9 mouse cellular contexts compared by ENCODE assay signal in the genomic region with DNA sequence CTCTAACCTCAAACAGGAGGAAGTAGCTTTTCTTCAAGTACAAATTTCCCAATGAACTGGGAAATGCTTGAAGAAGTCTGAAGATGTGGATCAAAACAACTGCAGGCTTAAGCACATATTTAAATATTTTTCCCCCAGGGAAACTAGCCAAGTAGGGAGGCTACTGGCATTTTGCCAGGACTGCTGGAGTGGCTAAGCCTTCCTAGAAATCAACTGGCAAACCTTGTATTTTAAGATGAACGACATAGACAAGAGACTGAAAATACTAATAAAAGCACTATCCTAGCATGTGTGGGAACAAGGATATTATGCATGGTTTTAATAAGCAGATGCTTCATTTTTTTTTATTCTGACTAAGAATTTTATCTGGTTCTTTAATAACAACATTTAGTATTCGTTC. TPM values are rescaled to one million over a fixed set of nuclear protein-coding genes. Genes with fewer than 3 reads are reported as not detected.
A peak's percentile ranks its signal among the peaks of the same experiment; 100 is the strongest.
DNase-seq lines count a peak whose midpoint lies in the region; ATAC-seq and TF ChIP-seq lines count a peak whose summit lies in the region.
"Had no signal": no experiment of that assay in that cellular context is flagged by ENCODE, and none has a peak within 500 bp of the region (broad histone marks: within the 10 kb centered on the region; RNA-seq: fewer than 3 reads in every experiment).

No protein-coding gene starts in this region.

- ATAC-seq in intestine, embryonic 14.5 days (replicated peaks; ENCODE audit: low FRiP score, low TSS enrichment, low read depth): no peak
- no peak for ATAC-seq in intestine, embryonic 16.5 days
- ATAC-seq in heart, embryonic 15.5 days (replicated peaks; ENCODE audit: insufficient number of reproducible peaks, insufficient read depth, low FRiP score, low read depth): no peak
- ATAC-seq in lung, embryonic 14.5 days (ENCODE audit: insufficient read depth): peak; percentile 3; the same call in 1 of the 2 replicates
- no peak for ATAC-seq in hindbrain, embryonic 11.5 days (ENCODE audit: low FRiP score)

- 37% methylated on average over 2 of the region's 2 CpGs for WGBS in intestine, embryonic 14.5 days
- 27% methylated on average over 2 of the region's 2 CpGs for WGBS in intestine, embryonic 16.5 days
- WGBS in heart, embryonic 15.5 days: 20% methylated on average over 2 of the region's 2 CpGs
- WGBS in lung, embryonic 14.5 days: 16% methylated on average over 2 of the region's 2 CpGs
- WGBS in hindbrain, embryonic 11.5 days: 80% methylated on average over 2 of the region's 2 CpGs

- no peak overlapping the region for H3K9ac ChIP-seq in intestine, embryonic 14.5 days (ENCODE audit: low read length)
- no peak overlapping the region for H3K9ac ChIP-seq in intestine, embryonic 16.5 days (ENCODE audit: low read depth, low read length)
- H3K9ac ChIP-seq in heart, embryonic 15.5 days: no peak overlapping the region
- H3K9ac ChIP-seq in lung, embryonic 14.5 days: no peak overlapping the region
- H3K9ac ChIP-seq in hindbrain, embryonic 11.5 days (ENCODE audit: low read depth, low read length): no peak overlapping the region
- H3K9ac ChIP-seq: limb, embryonic 15.5 days had no signal

- H3K4me1 ChIP-seq in intestine, embryonic 14.5 days (replicated peaks; ENCODE audit: control insufficient read depth, insufficient read depth, low read length): peaks cover 9% of the 10 kb centered on the region; the same call in 1 of the 2 replicates
- H3K4me1 ChIP-seq in intestine, embryonic 16.5 days (ENCODE audit: control insufficient read depth, insufficient read depth, low read length): peaks cover 3% of the 10 kb centered on the region
- H3K4me1 ChIP-seq in heart, embryonic 15.5 days (replicated peaks): peaks cover 22% of the 10 kb centered on the region
- H3K4me1 ChIP-seq in lung, embryonic 14.5 days (ENCODE audit: insufficient read depth): peaks cover 9% of the 10 kb centered on the region; the same call in 1 of the 2 replicates
- 0 out of 2 replicates have a peak, but pooled peaks cover 2% of the 10 kb centered on the region for H3K4me1 ChIP-seq in hindbrain, embryonic 11.5 days (replicated peaks; ENCODE audit: control insufficient read depth, insufficient read depth, low read length)

- no peak for TF ChIP-seq CTCF in lung, embryonic 14.5 days (IDR thresholded peaks at IDR 0.05; ENCODE audit: low read depth)

- peak; percentile 62 for DNase-seq in intestine, embryonic 14.5 days (ENCODE audit: low spot score)
- peak; percentile 87 for DNase-seq in adipocyte (ENCODE audit: low spot score)
- peak; percentile 97 for DNase-seq in lung, embryonic 14.5 days
- DNase-seq in embryo, embryonic 11 days: no peak
- no peak for DNase-seq in hindbrain, embryonic 11.5 days (ENCODE audit: low spot score)
- DNase-seq in right cerebral cortex, postnatal 36 days (ENCODE audit: low spot score in 2 of 2): no peak

- no peak overlapping the region for H3K27ac ChIP-seq in intestine, embryonic 14.5 days (ENCODE audit: low read depth)
- H3K27ac ChIP-seq in intestine, embryonic 16.5 days (ENCODE audit: low read length): no peak overlapping the region
- H3K27ac ChIP-seq in heart, embryonic 15.5 days: peak overlapping the region; percentile 45; the same call in 1 of the 2 replicates
- no peak overlapping the region; the same call in 1 of the 2 replicates for H3K27ac ChIP-seq in lung, embryonic 14.5 days (ENCODE audit: low read depth)
- no peak overlapping the region for H3K27ac ChIP-seq in hindbrain, embryonic 11.5 days (ENCODE audit: low read depth, low read length)
- H3K27ac ChIP-seq: limb, embryonic 15.5 days had no signal

- no peak overlapping the region for H3K4me3 ChIP-seq in intestine, embryonic 14.5 days (ENCODE audit: low read depth, low read length)
- H3K4me3 ChIP-seq in intestine, embryonic 16.5 days (ENCODE audit: low read length): no peak overlapping the region
- no peak overlapping the region for H3K4me3 ChIP-seq in heart, embryonic 15.5 days
- H3K4me3 ChIP-seq in lung, embryonic 14.5 days (ENCODE audit: low read depth, low read length): no peak overlapping the region
- no peak overlapping the region for H3K4me3 ChIP-seq in hindbrain, embryonic 11.5 days (ENCODE audit: low read depth, low read length)
- H3K4me3 ChIP-seq: limb, embryonic 15.5 days had no signal

- no peaks in the 10 kb centered on the region for H3K27me3 ChIP-seq in intestine, embryonic 14.5 days (replicated peaks; ENCODE audit: control insufficient read depth, insufficient read depth, low read length)
- H3K27me3 ChIP-seq in intestine, embryonic 16.5 days (replicated peaks; ENCODE audit: control insufficient read depth, insufficient read depth, low read length): no peaks in the 10 kb centered on the region
- no peaks in the 10 kb centered on the region for H3K27me3 ChIP-seq in heart, embryonic 15.5 days
- no peaks in the 10 kb centered on the region for H3K27me3 ChIP-seq in lung, embryonic 14.5 days (ENCODE audit: insufficient read depth, low read length)
- no peaks in the 10 kb centered on the region for H3K27me3 ChIP-seq in hindbrain, embryonic 11.5 days (ENCODE audit: control insufficient read depth, insufficient read depth, low read length)
- H3K27me3 ChIP-seq: limb, embryonic 15.5 days had no signal

- no peaks in the 10 kb centered on the region for H3K36me3 ChIP-seq in intestine, embryonic 14.5 days (ENCODE audit: control insufficient read depth, insufficient read depth, low read length)
- H3K36me3 ChIP-seq in intestine, embryonic 16.5 days (ENCODE audit: control insufficient read depth, insufficient read depth, low read length): no peaks in the 10 kb centered on the region
- no peaks in the 10 kb centered on the region for H3K36me3 ChIP-seq in heart, embryonic 15.5 days
- no peaks in the 10 kb centered on the region for H3K36me3 ChIP-seq in lung, embryonic 14.5 days (ENCODE audit: insufficient read depth)
- H3K36me3 ChIP-seq in hindbrain, embryonic 11.5 days (ENCODE audit: control insufficient read depth, insufficient read depth, low read length): no peaks in the 10 kb centered on the region
- H3K36me3 ChIP-seq: limb, embryonic 15.5 days had no signal

- H3K4me2 ChIP-seq in intestine, embryonic 14.5 days (ENCODE audit: low read length): no peak overlapping the region
- H3K4me2 ChIP-seq in intestine, embryonic 16.5 days (ENCODE audit: low read depth, low read length): no peak overlapping the region
- H3K4me2 ChIP-seq in heart, embryonic 15.5 days: no peak overlapping the region
- no peak overlapping the region for H3K4me2 ChIP-seq in lung, embryonic 14.5 days
- H3K4me2 ChIP-seq in hindbrain, embryonic 11.5 days (replicated peaks; ENCODE audit: low read depth, low read length): no peak overlapping the region
- H3K4me2 ChIP-seq: limb, embryonic 15.5 days had no signal

- no peaks in the 10 kb centered on the region for H3K9me3 ChIP-seq in intestine, embryonic 14.5 days (ENCODE audit: control insufficient read depth, low read length)
- H3K9me3 ChIP-seq in intestine, embryonic 16.5 days (ENCODE audit: control insufficient read depth, low read length): no peaks in the 10 kb centered on the region
- no peaks in the 10 kb centered on the region for H3K9me3 ChIP-seq in heart, embryonic 15.5 days (replicated peaks)
- no peaks in the 10 kb centered on the region for H3K9me3 ChIP-seq in lung, embryonic 14.5 days (ENCODE audit: low read depth, low read length)
- no peaks in the 10 kb centered on the region for H3K9me3 ChIP-seq in hindbrain, embryonic 11.5 days (ENCODE audit: control insufficient read depth, low read length)
- H3K9me3 ChIP-seq: limb, embryonic 15.5 days had no signal

RNA-seq across cellular contexts. Expression of a gene that starts 2.4 kb away (rescaled TPM):
- 23.6 and 26.0 TPM in 2 replicates for polyA plus RNA-seq in intestine, embryonic 14.5 days (2014; fragmentation: Nextera tagmentation; extraction: Ambion mirVana)
- 25.6 and 26.3 TPM in 2 replicates for polyA plus RNA-seq in intestine, embryonic 16.5 days (2015; fragmentation: Nextera tagmentation; extraction: Ambion mirVana)
- polyA plus RNA-seq in heart, embryonic 15.5 days (2015; fragmentation: Nextera tagmentation; extraction: Ambion mirVana): 18.2 and 22.0 TPM in 2 replicates
- 19.8 and 22.1 TPM in 2 replicates for polyA plus RNA-seq in lung, embryonic 14.5 days (2014; fragmentation: Nextera tagmentation; extraction: Ambion mirVana)
- polyA plus RNA-seq in hindbrain, embryonic 11.5 days (2014; fragmentation: Nextera tagmentation; extraction: Ambion mirVana): 21.3 and 25.7 TPM in 2 replicates

RNA-seq across cellular contexts. Expression of a gene that starts 42.9 kb away (rescaled TPM):
- 22.3 and 25.2 TPM in 2 replicates for polyA plus RNA-seq in intestine, embryonic 14.5 days (2014; fragmentation: Nextera tagmentation; extraction: Ambion mirVana)
- 13.0 and 13.3 TPM in 2 replicates for polyA plus RNA-seq in intestine, embryonic 16.5 days (2015; fragmentation: Nextera tagmentation; extraction: Ambion mirVana)
- 15.5 and 18.6 TPM in 2 replicates for polyA plus RNA-seq in heart, embryonic 15.5 days (2015; fragmentation: Nextera tagmentation; extraction: Ambion mirVana)
- polyA plus RNA-seq in lung, embryonic 14.5 days (2014; fragmentation: Nextera tagmentation; extraction: Ambion mirVana): 27.4 and 31.7 TPM in 2 replicates
- polyA plus RNA-seq in hindbrain, embryonic 11.5 days (2014; fragmentation: Nextera tagmentation; extraction: Ambion mirVana): 9.6 and 15.1 TPM in 2 replicates

Comparison
In these comparisons a context has a peak if more than half of its experiments do, and no peak if none do; other contexts are left out.
1. DNase-seq: peak in intestine, embryonic 14.5 days (single experiment), adipocyte (single experiment) and lung, embryonic 14.5 days (single experiment); none in embryo, embryonic 11 days (single experiment), hindbrain, embryonic 11.5 days (single experiment) and right cerebral cortex, postnatal 36 days (0 of 2).